Mouse (Mus musculus) cerebellum, adult 18-20 months (tissue): ENCODE results near the gene Arl5a.
A peak's percentile ranks its signal among the peaks of the same experiment; 100 is the strongest.

Experiments
- DNase-seq, 2 experiments: peaks; one replicate each; pipeline ENCODE4 v3.0.0; 2021

Arl5a gene

DNA sequence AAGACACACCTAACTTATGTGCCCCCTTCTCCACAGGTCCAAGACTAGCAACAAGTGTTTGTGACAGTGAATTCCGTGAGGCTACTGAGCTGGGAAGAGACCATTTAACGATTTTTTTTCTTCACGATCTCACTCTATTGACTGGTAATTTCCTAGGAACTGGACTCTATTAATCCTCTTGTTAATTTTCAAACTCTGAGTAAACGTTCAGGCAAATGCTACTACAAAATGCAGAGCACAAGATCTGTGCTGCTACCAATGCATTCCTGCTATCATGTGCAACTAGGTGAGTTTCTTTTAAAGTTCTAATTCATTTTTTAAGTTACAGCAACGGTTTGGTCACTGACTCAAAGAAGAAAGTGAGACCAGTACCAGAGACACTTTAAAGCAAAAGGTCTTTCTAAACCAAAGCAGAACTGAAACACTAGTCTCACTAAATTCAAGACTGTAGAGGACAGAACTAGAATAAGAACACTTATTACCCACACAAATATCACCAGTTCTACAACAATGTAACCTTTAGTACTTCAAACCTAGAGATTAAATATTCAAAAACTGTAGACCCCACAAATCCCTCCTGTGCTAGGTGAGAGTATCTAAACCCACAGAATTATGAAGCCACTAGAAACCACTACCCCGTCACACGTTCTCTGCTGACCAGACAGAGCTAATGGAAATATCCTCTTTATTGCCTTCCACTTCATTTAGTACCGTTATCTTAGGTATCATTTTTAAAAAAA is 1.7 kb downstream of the Arl5a start:
- DNase-seq: no peak

DNA sequence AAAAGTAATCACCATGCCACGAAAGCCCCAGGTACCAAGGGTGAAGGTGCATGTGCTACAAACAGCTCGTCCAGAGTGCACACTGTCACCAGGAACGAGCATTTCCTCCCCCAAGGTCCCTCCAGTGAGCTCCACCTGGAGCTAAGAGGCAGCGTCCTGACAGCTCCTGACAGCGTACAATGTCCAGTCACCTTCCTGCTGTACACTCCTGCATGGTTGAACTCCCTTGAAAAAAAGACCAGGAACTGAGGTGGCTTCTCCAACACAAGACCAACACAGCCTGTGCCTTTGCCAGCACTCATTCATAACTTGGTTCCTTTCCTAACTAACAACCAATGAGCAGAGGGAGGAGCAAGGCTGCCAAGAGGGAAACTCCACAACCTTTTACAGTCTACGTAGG is 3.5 kb downstream of the Arl5a start:
- DNase-seq: peak; percentile 36 to 40

DNA sequence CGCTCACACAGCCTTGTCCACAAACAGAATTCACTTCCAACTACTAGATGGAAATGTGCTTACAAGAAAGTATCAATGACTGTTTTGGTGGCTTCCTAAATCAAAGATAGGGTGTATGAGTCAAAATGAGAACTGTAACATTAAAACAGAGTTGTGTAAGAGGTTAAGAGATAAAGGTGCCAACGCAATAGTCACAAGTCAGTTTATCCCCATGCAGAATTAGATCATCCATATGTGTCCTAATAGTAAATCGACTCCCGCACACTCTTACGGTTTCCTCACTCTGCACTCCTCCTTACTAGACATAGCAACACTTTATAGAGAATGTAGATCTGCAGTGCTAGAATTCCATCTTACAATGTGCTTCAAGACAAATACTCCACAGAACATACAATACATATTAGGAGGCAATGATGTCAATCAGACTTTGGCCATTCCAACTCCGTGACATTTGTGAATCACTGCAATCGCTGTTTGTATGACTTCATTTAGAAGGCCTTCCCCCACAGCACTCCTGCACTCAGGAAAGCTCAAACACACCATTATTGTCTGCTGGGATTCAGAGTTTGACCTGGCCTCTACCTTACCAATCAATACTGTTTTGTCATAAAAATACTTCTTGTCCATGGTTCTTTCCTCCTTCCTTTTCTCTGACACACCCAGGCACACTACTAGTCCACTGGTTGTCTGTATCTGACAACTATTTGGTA is 4.5 kb downstream of the Arl5a start:
- DNase-seq: no peak

DNA sequence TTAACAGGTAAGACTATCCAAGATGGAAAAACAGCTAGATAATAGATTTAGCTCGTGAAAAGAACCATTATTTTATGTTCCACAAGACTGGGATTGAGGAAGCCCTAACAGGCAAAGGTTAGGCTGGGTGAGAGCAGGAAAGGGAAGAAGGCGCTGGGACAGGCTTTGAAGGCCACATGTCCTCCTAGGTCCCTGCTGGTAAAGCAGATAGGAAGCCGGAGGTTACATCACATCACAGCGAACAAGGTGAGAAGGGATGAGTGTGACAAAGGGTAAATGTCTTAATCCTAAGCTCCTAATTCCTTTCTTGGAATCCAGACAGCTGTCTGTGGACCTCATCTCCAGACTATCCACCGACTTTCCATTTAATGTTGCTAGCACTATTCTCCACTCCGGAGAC is 5.4 kb downstream of the Arl5a start:
- peak in 1 of 2 experiments; percentile 36 for DNase-seq

DNA sequence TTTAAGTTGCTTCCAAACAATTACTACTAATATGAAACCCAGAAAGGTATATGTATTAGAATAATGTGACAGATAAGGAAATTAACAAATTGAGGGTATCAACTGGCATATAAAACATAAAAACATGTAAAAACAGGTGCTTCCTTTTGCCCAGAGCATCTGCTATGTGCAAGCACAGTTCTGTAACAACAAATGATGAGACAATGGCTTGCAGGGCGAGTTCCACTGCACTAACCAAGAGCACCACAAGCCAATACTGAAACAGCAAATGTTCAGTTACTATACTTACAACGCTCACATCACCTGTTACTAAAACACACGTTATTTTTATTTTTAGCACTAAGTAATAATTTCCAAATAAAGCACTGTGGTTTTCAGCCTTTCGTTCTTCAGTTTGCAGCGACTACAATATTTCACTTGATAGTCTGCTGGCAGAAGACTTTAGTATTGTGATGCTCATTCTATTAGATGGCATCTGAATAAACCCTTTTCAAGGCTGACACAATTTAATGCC is 12.1 kb downstream of the Arl5a start:
- DNase-seq: no peak

- no peak for DNase-seq
These were observed 18.2 kb downstream of the Arl5a start for GRCm38 (mm10) chr2:52406480-52406879.

DNA sequence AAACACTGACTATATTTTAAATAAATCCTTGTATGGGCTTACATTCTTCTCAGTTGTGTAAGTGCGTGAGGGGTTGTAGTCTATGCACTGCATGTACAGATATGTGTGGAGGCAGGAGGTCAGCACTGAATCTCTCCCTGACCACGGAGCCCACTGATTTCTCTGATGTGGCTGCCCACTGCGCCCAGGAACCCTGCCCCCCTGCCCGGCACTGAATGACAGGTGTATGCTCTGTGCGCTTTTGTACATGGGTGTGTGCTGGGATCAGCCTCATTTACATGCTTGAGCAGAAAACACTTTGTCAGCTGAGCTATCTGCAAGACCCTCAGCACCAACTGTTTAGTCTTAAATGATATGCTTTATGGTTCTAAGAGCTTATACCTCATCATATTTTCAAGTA is 19.5 kb downstream of the Arl5a start:
- no peak for DNase-seq

DNA sequence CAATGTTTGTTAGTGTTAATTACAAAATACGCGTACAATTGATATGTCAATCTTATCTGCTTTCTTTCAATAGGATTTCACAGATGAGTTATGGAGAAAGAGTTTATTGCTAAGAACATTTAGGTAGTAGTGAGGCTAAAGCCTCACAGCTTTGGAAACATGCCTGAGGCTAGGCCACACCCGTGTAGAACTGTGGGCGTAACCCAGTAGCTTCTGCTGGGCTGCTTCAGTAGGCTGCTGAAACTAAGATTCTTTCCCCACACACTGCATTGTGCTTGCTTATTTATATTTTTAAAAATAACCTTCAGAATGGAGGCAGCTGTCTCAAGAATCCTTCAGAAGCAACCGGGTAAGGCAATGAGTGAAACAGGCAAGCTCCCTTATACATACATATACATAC is 30.2 kb downstream of the Arl5a start:
- no peak for DNase-seq

GRCm38 (mm10) chr2:52390415-52390975 is 34.2 kb downstream of the Arl5a start:
- DNase-seq: no peak

DNA sequence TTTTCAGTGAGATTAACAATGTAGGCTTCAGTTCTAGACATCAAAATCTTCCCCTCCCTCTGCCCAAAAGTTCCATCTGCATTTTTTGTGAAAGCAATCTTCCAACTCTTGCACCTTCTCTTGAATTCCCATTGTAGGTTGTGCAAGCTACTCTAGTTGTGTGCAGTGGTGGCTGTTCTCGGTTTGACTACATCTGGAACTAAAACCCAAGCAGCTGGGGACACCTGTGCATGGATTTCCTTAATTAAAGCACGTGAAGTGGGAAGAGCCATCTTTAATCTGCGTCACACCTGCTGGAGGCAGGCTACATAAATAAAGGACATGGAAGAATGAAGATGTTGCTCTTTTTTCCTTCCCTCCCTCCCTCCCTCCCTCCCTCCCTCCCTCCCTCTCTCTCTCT is 34.7 kb downstream of the Arl5a start:
- DNase-seq: no peak

- no peak for DNase-seq
These were observed 38.2 kb downstream of the Arl5a start for GRCm38 (mm10) chr2:52386451-52386850.

GRCm38 (mm10) chr2:52386037-52386436 is 38.7 kb downstream of the Arl5a start:
- no peak for DNase-seq

DNA sequence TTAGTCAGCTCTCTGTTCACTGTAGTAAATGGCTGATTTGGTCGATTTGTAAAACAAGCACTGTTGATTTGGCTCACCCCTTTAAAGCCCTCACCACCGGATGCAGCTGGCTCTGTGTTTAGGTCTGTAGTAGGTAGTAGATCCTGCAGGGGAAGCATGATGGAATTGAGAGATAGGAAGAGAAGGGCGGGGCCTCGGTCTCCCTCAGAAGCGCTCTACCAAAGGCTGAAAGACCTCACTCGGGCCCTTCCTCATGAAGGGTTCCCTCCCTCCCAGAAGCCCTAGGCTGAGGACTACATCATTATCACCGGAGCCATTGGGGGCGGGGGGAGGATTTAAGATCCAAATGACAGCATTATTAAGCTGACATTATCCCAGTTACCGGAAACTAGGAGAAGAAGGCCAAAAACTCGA is 45.8 kb downstream of the Arl5a start:
- DNase-seq: no peak

- DNase-seq: no peak
These were observed 46.3 kb downstream of the Arl5a start, which contains the start of gene Neb for GRCm38 (mm10) chr2:52378448-52378804. TSS of gene Neb (minus strand) at chr2:52378474.

DNA sequence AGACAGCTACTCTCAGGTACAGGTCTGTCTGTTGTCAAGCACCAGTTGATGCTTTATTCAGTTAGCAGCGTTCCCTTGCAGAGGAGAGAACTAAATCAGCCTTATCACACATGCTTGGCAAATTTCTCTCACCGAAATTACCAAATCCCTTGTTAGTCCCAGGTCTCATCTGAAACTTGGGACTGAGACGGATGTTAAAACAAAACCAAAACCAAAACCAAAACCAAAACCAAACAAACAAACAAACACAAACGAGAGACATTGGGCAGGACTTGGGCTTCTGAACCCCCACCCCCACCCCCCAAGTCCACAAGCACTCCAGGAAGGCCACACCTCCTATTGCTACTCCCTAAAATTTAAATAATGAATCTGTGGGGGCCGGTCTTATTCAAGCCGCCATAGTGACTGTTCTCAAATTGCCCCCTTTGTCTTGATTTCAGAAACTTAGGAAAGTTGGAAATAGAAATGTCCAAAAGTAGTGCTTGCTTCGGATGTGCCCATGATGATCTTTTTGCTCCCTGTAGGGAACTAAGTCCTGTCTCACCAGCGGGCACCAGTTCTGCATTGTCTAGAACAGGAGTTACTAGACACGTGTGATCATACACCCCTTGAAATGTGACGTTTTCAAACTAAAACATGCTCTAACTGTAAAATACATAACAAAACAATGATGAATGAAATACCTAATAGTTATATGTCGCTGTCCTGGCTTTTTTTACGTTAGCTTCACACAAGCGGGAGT is 46.8 kb downstream of the Arl5a start:
- no peak for DNase-seq

GRCm38 (mm10) chr2:52374706-52375105 is 50.0 kb downstream of the Arl5a start:
- no peak for DNase-seq

DNA sequence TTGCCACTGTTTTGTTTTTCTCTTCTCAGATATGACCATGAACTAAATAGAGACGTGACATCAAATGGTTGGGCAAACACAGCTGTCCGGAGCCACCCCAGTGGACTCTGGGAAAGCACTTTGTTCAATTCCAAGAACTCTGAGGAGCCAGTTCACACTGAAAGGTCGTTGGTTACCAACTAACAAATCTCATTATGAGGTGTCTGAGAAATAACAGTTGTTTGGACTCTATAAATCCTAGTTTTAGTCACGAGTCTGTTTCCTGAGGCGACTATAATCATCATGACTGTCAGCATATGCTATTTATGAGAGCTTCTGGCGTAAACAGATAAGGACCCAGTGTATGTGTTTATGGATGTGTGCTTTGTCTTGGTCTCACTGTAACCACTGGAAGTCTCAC is 52.2 kb downstream of the Arl5a start:
- DNase-seq: no peak

GRCm38 (mm10) chr2:52372080-52372479 is 52.6 kb downstream of the Arl5a start:
- DNase-seq: no peak

DNA sequence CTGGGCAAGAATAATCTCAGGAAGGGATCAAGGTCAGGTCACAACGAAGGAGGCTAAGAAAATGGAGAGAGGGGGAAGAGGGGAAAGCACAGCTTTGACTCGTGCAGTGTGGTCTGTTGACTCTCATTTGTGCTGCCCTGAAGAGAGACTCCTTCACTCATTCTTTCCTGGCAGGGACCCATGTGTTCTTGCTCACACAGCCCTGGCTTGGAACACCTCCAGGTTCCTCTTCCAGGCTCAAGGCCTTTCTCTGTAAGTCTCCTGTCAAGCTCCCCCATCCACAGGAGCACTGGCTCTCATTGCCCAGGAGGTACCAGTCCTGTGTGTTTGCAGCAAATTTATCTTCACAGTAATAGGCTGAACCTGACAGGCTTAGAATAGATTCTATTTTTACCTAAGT is 53.6 kb downstream of the Arl5a start:
- DNase-seq: peak; percentile 66 to 74

GRCm38 (mm10) chr2:52369622-52370021 is 55.1 kb downstream of the Arl5a start:
- no peak for DNase-seq

DNA sequence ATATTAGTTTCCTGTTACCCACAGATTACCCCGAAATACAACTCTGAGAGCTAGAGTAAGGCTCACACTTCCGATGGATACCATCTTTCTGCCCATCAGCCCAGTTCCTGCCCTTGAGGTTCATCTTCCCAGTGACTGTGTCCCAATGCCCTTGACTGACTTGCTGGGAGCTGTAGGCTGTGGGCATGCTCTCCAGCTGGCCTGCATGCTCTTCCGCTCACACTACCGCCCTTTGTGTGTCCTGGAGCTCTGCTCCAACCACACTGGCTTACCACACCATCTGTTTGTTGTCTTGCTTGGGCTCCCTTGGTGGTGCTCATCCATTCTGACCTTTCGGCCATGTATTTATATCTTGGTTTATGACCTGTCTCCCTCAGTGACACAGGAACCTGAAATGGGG is 57.0 kb downstream of the Arl5a start:
- no peak for DNase-seq

- DNase-seq: no peak
These were observed 57.5 kb downstream of the Arl5a start for GRCm38 (mm10) chr2:52367248-52367647.

DNA sequence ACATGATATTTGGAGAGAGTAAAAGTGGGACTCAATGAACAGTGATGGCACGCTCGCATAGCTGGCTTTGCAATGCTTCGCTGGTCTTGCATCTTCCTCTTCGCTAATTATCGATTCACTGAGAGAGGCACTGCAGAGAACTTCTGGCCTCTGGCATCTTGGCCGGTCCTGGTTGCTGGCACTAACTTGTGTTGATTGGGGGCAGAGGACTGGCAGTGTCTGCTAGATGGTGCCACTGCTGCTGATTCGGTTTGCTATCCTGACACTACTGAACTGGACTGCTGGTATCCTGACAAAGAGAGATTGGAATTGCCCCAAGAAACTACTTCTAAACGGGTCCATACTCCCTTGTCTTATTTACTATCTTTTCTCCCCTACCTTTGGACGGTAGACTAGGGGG is 63.6 kb downstream of the Arl5a start:
- no peak for DNase-seq
